Mouse (Mus musculus) midbrain, embryonic 16.5 days (tissue): ENCODE data around the gene Rnf130. TPM values are rescaled to one million over a fixed set of nuclear protein-coding genes. Genes with fewer than 3 reads are reported as not detected.

Source experiments
- ATAC-seq: fragments of 200-750 bp; cut with Nextera tagmentation; 2 replicates; pipeline ENCODE4 v1.8.0; 2017; ENCODE audit warnings: moderate TSS enrichment
- H3K27ac ChIP-seq: fragments of 300-500 bp; sonication (generic); 2 replicates; pipeline ENCODE4 v1.5.1; 2014; ENCODE audit warnings: mild to moderate bottlenecking, low read length, mixed read lengths
- H3K27me3 ChIP-seq: fragments of 300-500 bp; sonication (generic); 2 replicates; pipeline ENCODE4 v1.6.1; 2014; ENCODE audit warnings: low read depth, low read length, mixed read lengths; ENCODE audit not compliant: control insufficient read depth, insufficient read depth
- H3K36me3 ChIP-seq: fragments of 300-500 bp; sonication (generic); 2 replicates; pipeline ENCODE4 v1.6.1; 2014; ENCODE audit warnings: mild to moderate bottlenecking, low read length, moderate library complexity, mixed read lengths; ENCODE audit not compliant: control insufficient read depth, insufficient read depth
- H3K4me1 ChIP-seq: fragments of 300-500 bp; sonication (generic); 2 replicates; pipeline ENCODE4 v1.6.1; 2014; ENCODE audit warnings: mild to moderate bottlenecking, low read length, mixed read lengths; ENCODE audit not compliant: control insufficient read depth, insufficient read depth
- H3K4me2 ChIP-seq: fragments of 300-500 bp; sonication (generic); 2 replicates; pipeline ENCODE4 v1.6.1; 2014; ENCODE audit warnings: mild to moderate bottlenecking, low read length, mixed read lengths
- H3K4me3 ChIP-seq: fragments of 300-500 bp; sonication (generic); 2 replicates; pipeline ENCODE4 v1.5.1; 2014; ENCODE audit warnings: low read depth, mild to moderate bottlenecking, low read length, moderate library complexity, mixed read lengths
- H3K9ac ChIP-seq: fragments of 300-500 bp; sonication (generic); 2 replicates; pipeline ENCODE4 v1.6.1; 2014; ENCODE audit warnings: low read depth, low read length, mixed read lengths
- H3K9me3 ChIP-seq: fragments of 300-500 bp; sonication (generic); replicated peaks from 2 replicates; pipeline ENCODE4 v1.6.1; 2014; ENCODE audit warnings: mild to moderate bottlenecking, low read length, mixed read lengths; ENCODE audit not compliant: control insufficient read depth, poor library complexity, severe bottlenecking
- WGBS: fragments of 180-500 bp; shearing (Covaris S2); extraction: QIAGEN DNeasy Blood & Tissue Kit; methylation state at CpG from one replicate; pipeline ENCODE4 v1.1.7; 2014; 5-methylcytosine and 5-hydroxymethylcytosine counted together
- polyA plus RNA-seq: library from polyadenylated mRNA; unstranded; fragments of >200 nt; fragmentation: Nextera tagmentation; extraction: Ambion mirVana; gene quantifications from 2 replicates; pipeline ENCODE4 v1.2.1, GENCODE M21; 2015

The Rnf130 gene
- polyA plus RNA-seq, 1 experiment from 2014 or later, result 51.4 TPM

DNA sequence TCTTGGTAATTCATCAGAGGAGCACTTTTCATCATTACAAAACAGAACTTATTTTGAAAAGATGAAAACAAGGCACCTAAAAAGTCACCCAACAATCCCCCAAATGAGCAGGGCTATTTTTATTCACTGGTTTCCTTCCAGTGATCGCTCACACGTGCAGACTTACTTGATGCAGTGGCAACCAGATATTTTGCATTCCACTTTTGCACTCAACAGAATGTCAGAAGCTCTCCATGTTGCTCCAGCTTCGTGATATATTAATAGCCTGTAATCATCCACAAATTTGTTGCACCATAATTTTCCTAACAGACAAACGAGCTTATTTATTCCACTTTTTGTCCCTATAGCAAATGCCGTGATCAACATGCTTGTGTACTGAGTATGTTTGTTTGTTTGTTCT is 8.6 kb upstream of the Rnf130 start:
- no peaks in the 10 kb centered on the region for H3K27me3 ChIP-seq
- H3K9ac ChIP-seq, result no peak overlapping the region
- 84% methylated on average over 5 of the region's 5 CpGs for WGBS
- no peak overlapping the region for H3K27ac ChIP-seq
- no peaks in the 10 kb centered on the region for H3K4me1 ChIP-seq
- no peaks in the 10 kb centered on the region for H3K9me3 ChIP-seq
- no peak overlapping the region for H3K4me3 ChIP-seq
- H3K4me2 ChIP-seq, result no peak overlapping the region
- no peak for ATAC-seq
- no peaks in the 10 kb centered on the region for H3K36me3 ChIP-seq

- Histone ChIP-seq H3K36me3 (no peaks in the 10 kb centered on the region), H3K9me3 (no peaks in the 10 kb centered on the region), H3K27me3 (no peaks in the 10 kb centered on the region), H3K9ac (no peak overlapping the region), H3K27ac (no peak overlapping the region), H3K4me3 (no peak overlapping the region), H3K4me2 (no peak overlapping the region), H3K4me1 (no peaks in the 10 kb centered on the region)
- no peak for ATAC-seq
- WGBS, result 88% methylated on average over 7 of the region's 7 CpGs
Observed at GRCm38 (mm10) chr11:50017511-50017910, 7.6 kb upstream of the Rnf130 start.

DNA sequence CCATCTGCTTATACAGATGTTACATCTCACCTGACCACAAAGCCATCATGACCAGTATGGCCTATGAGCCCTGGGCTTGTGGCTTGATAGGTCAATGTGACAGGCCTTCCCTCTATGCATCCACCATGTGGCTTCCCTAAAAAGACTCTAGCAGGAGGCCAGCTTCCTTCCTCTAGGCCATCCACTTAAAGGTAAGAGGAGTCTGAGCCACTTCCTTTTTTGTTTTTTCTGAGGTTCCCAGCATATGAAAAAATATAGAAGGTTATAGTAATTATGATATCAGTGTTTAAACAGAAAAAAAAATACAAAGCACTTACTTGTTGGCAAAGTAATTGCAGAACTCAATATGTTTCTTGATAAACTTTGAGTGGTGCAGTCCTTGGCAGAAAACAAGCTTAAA is 6.3 kb upstream of the Rnf130 start:
- Histone ChIP-seq H3K9me3 (no peaks in the 10 kb centered on the region), H3K27me3 (no peaks in the 10 kb centered on the region), H3K4me3 (no peak overlapping the region), H3K4me1 (no peaks in the 10 kb centered on the region), H3K9ac (no peak overlapping the region), H3K4me2 (no peak overlapping the region), H3K36me3 (no peaks in the 10 kb centered on the region), H3K27ac (no peak overlapping the region)
- no peak for ATAC-seq

- no peak overlapping the region for H3K4me2 ChIP-seq
- 75% methylated on average over 3 of the region's 3 CpGs for WGBS
- H3K9ac ChIP-seq, result no peak overlapping the region
- no peak overlapping the region for H3K27ac ChIP-seq
- ATAC-seq, result no peak
- H3K9me3 ChIP-seq, result no peaks in the 10 kb centered on the region
- H3K4me3 ChIP-seq, result no peak overlapping the region
- no peaks in the 10 kb centered on the region for H3K36me3 ChIP-seq
- no peaks in the 10 kb centered on the region for H3K27me3 ChIP-seq
- peaks cover 9% of the 10 kb centered on the region for H3K4me1 ChIP-seq
Observed at GRCm38 (mm10) chr11:50022085-50022484, 3.1 kb upstream of the Rnf130 start.

- Histone ChIP-seq H3K4me3 (peak overlapping the region; percentile 93), H3K9ac (peak overlapping the region; percentile 99), H3K27ac (peak overlapping the region; percentile 99), H3K27me3 (no peaks in the 10 kb centered on the region), H3K9me3 (no peaks in the 10 kb centered on the region), H3K4me1 (peaks cover 32% of the 10 kb centered on the region), H3K36me3 (no peaks in the 10 kb centered on the region), H3K4me2 (peak overlapping the region; percentile 52)
- peak; percentile 52 for ATAC-seq
- WGBS, result 54% methylated on average over 6 of the region's 6 CpGs
Observed at GRCm38 (mm10) chr11:50024445-50024832, 707 bp upstream of the Rnf130 start.

GRCm38 (mm10) chr11:50025721-50026520 is 775 bp downstream of the Rnf130 start:
- Histone ChIP-seq H3K27me3 (no peaks in the 10 kb centered on the region), H3K4me3 (peak overlapping the region; percentile 93), H3K4me1 (peaks cover 33% of the 10 kb centered on the region), H3K9me3 (no peaks in the 10 kb centered on the region), H3K9ac (peak overlapping the region; percentile 99), H3K36me3 (no peaks in the 10 kb centered on the region), H3K4me2 (peak overlapping the region; percentile 92), H3K27ac (peak overlapping the region; percentile 99)
- WGBS, result 2% methylated on average over 24 of the region's 24 CpGs
- ATAC-seq, result no peak

GRCm38 (mm10) chr11:50026521-50027090 is 1.5 kb downstream of the Rnf130 start:
- Histone ChIP-seq H3K4me1 (peaks cover 35% of the 10 kb centered on the region), H3K9ac (peak overlapping the region; percentile 99), H3K9me3 (no peaks in the 10 kb centered on the region), H3K4me3 (peak overlapping the region; percentile 93), H3K36me3 (no peaks in the 10 kb centered on the region), H3K27ac (peak overlapping the region; percentile 99; the same call in 1 of the 2 replicates), H3K4me2 (peak overlapping the region; percentile 92), H3K27me3 (no peaks in the 10 kb centered on the region)
- no peak for ATAC-seq
- 13% methylated on average over 3 of the region's 3 CpGs for WGBS

GRCm38 (mm10) chr11:50028416-50028815 is 3.3 kb downstream of the Rnf130 start:
- H3K4me3 ChIP-seq, result no peak overlapping the region
- H3K4me2 ChIP-seq, result peak overlapping the region; percentile 36
- no peak overlapping the region for H3K27ac ChIP-seq
- peaks cover 37% of the 10 kb centered on the region for H3K4me1 ChIP-seq
- H3K9ac ChIP-seq, result peak overlapping the region; percentile 22; the same call in 1 of the 2 replicates
- H3K27me3 ChIP-seq, result no peaks in the 10 kb centered on the region
- no peak for ATAC-seq
- H3K36me3 ChIP-seq, result no peaks in the 10 kb centered on the region
- no peaks in the 10 kb centered on the region for H3K9me3 ChIP-seq

DNA sequence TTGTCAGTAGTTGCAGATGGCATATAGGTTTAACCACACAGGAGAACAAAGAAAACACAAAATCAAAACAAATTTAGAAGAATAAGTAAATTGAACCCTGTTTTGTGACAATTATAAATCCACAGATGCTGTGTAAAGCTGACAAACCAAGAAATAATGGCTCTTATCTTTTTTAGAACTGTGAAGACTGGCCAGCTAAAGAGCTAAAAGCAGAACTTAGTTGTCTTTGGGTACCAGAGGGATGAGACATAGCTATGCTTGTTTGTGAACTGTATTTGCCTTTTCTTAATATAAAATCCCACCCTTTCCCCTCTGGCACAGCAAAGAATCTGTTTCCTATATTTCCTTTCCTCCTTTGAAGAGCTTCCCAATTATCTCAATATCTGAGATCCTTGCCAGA is 9.0 kb downstream of the Rnf130 start:
- Histone ChIP-seq H3K4me2 (no peak overlapping the region), H3K36me3 (no peaks in the 10 kb centered on the region), H3K4me3 (no peak overlapping the region), H3K9ac (no peak overlapping the region), H3K27me3 (no peaks in the 10 kb centered on the region), H3K27ac (no peak overlapping the region), H3K4me1 (peaks cover 8% of the 10 kb centered on the region), H3K9me3 (no peaks in the 10 kb centered on the region)
- no peak for ATAC-seq
